Mouse (Mus musculus) spleen, postnatal 10 days (tissue): ENCODE measurements around the gene Coq9.
"Not testable (repeated sequence)": the region's sequence is repeated elsewhere in the genome, so short reads cannot be mapped to it uniquely, and the experiment has no call there.

Experiments used
- DNase-seq, 2 experiments: peaks; one replicate each; pipeline ENCODE4 v3.0.0; 2021 to 2022; ENCODE audit warnings: low spot score in 2 of 2

Gene Coq9

GRCm38 (mm10) chr8:94821381-94821780 is 16.7 kb upstream of the Coq9 start:
- no peak for DNase-seq

DNA sequence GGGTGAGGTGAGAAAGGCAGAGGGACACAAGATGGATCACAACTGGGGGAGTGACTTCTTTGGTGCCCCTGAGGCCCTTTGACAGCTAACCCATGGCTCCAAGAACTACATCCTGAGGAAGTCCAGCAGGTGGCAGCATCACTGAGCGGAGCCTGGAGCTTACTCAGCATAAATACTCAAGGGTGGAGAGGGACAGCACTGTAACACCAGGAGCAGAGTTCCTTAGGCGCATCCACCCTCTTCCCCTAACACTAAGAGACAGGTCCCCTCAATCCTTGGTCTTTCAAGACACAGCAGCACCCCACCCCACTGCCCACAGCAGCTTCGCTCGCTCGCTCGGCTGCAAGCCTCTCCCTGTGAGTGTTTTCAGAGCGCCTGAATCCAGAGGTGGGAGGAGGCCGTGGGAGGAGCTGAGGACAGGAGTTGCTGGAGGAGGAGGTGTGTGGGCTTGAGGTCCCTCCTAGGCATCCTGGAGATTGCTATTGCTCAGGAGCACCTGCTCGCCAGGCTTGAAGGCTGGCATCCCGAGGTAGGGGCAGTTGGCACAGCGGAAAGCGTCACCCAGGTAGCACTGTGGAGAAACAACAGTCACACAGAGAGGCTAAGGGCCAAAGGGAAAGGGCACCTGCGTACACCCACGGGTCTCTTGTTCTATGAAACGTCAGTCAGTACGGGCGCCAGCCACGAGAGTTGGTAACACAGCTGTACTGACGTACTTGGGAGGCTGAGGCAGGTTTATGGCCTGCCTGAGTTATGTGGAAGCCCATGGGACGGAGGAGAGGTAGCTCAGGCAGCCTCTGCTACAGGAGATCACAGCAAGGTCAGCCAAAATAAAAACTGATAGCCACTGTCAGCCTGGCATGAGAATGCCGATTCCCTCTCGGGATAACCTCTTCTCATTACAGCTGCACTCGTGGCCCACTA is 15.2 kb upstream of the Coq9 start:
- peak in 1 of 2 experiments; percentile 80 for DNase-seq

- DNase-seq, result no peak
Measured at GRCm38 (mm10) chr8:94825170-94825569, 13.0 kb upstream of the Coq9 start.

DNA sequence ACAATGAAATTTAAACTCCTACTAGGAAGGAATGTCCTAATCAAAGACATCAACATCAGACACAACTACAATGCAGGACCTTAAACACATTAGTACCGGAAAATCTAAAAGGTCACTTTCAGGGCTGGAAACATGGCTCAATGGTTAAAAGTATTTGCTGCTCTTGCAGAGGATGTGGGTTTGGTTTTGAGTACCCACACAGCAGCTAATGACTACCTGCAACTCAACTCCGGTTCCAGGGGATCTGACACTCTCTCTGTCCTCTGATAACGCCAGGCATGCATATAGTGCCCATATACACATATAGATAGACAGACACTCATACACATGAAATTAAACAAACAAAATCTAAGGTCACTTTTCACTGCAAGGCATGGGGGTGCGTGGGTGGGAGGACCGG is 11.9 kb upstream of the Coq9 start:
- DNase-seq, result no peak

DNA sequence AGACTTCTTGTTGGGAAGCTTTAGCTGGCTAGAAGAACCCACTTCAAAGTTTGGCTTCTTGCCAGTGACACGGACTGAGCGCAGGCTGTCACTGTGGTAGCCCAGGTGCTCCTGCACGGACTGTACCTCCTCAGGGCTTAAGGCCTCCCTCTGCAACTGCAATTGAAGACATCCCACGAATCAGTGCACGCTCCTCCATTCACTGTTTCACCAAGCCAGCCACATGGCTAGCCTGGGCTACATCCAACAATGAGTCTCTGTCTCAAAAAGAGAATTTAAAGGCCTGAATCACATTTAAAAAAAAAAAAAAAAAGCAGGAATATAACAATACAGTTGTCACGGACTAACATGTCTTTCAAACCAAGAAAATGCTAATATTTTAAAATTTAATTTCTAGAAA is 9.8 kb upstream of the Coq9 start:
- DNase-seq, result no peak

GRCm38 (mm10) chr8:94833901-94834405 is 4.2 kb upstream of the Coq9 start:
- DNase-seq, result not testable (repeated sequence)

DNA sequence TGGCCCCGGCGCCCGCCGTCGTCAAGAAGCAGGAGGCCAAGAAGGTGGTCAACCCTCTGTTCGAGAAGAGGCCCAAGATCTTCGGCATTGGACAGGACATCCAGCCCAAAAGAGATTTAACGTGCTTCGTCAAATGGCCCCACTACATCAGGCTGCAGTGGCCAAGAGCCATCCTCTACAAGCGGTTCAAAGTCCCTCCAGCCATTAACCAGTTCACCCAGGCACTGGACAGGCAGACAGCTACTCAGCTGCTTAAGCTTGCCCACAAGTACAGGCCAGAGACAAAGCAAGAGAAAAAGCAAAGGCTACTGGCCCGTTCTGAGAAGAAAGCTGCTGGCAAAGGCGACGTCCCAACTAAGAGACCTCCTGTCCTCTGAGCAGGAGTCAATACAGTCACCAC is 2.4 kb upstream of the Coq9 start:
- not testable (repeated sequence) for DNase-seq

DNA sequence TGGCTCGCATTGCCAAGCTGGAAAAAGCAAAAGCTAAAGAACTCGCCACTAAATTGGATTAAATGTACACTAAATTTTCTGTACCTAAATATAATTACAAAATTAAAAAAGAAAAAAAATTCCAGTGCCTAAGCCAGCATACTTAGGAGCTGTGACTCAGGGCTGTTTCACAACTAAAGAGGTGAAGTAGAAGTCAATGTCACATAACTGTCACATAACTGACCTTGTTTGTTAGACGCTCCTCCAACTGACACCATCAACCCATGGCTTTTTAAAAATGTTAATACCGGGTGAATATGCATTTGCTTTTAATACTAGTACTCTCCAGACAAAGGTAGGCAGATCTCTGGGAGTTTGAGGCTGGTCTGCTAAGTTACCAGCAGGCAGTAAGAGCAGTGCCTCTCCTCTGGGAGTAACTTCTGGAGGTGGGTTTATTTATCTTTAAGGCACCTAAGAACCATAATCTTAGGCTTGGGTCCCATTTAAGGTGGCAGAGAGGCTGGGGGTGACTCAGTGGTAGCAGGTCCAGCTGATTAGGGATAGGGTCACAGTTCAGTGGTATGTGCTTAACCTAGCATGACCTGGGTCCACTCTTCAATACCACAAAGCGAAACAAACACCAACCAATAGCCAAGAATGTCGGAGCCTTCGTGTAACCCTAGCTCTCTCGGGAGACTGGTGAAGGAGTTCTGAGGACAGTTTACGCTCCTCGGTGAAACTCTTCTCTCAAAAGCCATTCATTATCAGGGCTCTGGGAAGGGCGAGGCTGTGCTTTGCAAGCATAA is 1.5 kb upstream of the Coq9 start:
- DNase-seq, result no peak

GRCm38 (mm10) chr8:94838600-94838999 is 479 bp downstream of the Coq9 start:
- DNase-seq, result peak in 1 of 2 experiments; percentile 77

DNA sequence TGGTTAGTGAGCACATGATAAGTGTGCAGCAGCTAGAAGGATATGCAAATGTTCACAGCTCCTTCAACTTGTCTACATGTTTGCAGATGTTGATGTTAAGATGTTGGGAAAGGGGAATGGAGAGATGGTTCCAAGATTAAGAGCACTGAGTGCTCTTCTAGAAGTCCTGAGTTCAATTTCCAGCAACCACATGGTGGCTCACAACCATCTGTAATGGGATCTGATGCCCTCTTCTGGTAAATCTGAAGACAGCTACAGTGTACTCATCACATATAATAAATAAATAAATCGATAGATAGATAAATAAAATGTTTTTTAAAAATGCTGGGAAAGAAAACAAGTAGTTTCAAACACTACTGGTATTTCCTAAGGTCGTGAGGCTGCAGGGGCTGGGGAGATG is 3.1 kb downstream of the Coq9 start:
- DNase-seq, result no peak

GRCm38 (mm10) chr8:94850049-94850448 is 11.9 kb downstream of the Coq9 start:
- DNase-seq, result no peak

DNA sequence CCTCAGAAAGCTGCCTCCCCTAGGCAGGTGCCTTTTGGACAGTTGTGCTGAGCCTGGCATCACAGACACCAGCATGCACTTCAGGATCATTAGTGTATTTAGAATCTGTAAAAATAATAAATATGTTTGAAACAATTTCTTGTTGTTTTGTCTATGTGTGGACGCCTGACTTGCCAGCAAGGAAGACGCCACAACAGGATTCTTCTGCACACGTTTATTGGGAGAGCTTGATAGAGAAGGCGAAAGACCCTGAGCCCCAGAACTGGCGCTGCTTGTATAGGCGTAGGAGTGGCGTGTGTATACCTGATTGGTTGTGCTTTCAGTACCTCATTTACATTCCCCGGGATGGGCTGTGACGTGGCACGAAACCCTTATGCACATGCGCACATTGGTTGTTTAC is 16.6 kb downstream of the Coq9 start:
- not testable (repeated sequence) for DNase-seq

DNA sequence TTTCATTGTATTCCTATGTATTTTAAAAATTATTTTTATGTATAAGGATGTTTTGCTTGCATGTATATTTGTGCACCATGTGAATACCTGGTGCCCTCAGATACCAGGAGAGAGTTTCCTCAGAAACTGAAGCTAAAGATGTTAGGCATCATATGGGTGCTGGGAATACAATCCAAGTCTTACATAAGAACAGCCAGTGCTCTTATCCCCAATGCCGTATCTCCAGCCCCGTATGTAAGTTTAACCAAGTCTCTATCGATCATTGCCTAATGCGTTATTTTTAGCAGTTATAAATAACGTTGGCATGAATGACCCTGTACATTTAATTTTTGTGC is 18.9 kb downstream of the Coq9 start:
- DNase-seq, result no peak

- DNase-seq, result peak; percentile 94 to 96
Measured at GRCm38 (mm10) chr8:94857346-94858173, 19.4 kb downstream of the Coq9 start, which contains the start of gene Polr2c. Polr2c (plus strand) TSS chr8:94857450.

- DNase-seq, result peak; percentile 66 to 88
Measured at GRCm38 (mm10) chr8:94861352-94861910, 23.3 kb downstream of the Coq9 start.

GRCm38 (mm10) chr8:94862487-94863220 is 24.5 kb downstream of the Coq9 start:
- no peak for DNase-seq

- DNase-seq, result no peak
Measured at GRCm38 (mm10) chr8:94863897-94864673, 26.0 kb downstream of the Coq9 start.

GRCm38 (mm10) chr8:94865292-94865691 is 27.2 kb downstream of the Coq9 start:
- no peak for DNase-seq

DNA sequence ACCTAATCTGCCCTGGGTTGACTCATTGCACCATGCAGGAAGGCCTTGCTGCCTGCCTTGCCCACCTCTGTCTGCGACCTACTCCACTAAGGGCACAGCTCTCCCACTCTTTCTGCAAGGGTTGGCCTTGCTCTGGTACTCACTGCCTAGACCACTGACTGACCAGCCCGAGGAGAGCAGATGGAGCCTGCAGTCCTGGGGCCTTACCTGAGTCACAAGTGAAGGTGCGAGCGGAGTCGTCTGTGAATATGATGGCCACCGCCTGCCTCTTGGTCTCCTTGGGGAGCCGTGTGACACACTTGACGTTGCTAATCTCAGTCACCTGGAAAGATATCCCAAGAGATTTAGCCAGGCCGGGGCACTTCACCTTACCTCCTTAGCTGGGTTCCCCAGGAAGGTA is 28.8 kb downstream of the Coq9 start:
- DNase-seq, result no peak

DNA sequence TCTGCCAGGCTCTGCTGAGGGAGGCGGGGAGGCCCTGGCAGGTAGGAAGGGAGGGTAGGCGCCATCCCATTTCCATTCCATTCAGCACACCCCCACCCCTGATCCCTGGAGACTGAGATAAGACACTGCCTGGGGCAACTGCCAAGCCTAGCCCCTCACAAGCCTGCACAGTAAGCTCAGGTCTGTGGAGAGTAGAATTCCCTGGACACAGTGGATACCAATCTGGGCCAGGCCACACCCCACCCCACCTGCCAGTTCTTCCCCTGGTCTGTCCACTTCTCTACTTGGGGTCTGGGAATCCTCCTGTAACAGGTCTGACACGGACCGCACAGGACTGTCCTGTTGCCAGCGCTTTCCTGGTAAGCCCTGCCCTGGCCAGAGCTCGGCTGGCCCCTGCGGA is 31.0 kb downstream of the Coq9 start:
- no peak for DNase-seq
